Mouse (Mus musculus) G1E (cell line): ENCODE results near the gene Pdlim4.

ENCODE experiments used
- CTCF ChIP-seq: IDR thresholded peaks from 2 replicates; pipeline ENCODE4 v1.5.1; 2012; ENCODE audit warnings: low read depth, low read length, inconsistent platforms, mixed read lengths
- GATA1 ChIP-seq: IDR thresholded peaks from 2 replicates; pipeline ENCODE4 v1.6.1; 2012; ENCODE audit warnings: borderline replicate concordance, low read length, inconsistent platforms, mixed read lengths
- GATA2 ChIP-seq: IDR thresholded peaks from 2 replicates; pipeline ENCODE4 v1.6.1; 2012; ENCODE audit warnings: low read depth, low read length, inconsistent platforms, borderline replicate concordance
- POLR2AphosphoS5 ChIP-seq: IDR thresholded peaks from 2 replicates; pipeline ENCODE4 v1.6.1; 2012; ENCODE audit warnings: low read depth, low read length, inconsistent platforms; ENCODE audit not compliant: insufficient replicate concordance
- TAL1 ChIP-seq: conservative IDR thresholded peaks from 2 replicates; pipeline ENCODE4 v1.6.1; 2012; ENCODE audit warnings: low read depth, low read length, inconsistent platforms, mixed read lengths

DNA sequence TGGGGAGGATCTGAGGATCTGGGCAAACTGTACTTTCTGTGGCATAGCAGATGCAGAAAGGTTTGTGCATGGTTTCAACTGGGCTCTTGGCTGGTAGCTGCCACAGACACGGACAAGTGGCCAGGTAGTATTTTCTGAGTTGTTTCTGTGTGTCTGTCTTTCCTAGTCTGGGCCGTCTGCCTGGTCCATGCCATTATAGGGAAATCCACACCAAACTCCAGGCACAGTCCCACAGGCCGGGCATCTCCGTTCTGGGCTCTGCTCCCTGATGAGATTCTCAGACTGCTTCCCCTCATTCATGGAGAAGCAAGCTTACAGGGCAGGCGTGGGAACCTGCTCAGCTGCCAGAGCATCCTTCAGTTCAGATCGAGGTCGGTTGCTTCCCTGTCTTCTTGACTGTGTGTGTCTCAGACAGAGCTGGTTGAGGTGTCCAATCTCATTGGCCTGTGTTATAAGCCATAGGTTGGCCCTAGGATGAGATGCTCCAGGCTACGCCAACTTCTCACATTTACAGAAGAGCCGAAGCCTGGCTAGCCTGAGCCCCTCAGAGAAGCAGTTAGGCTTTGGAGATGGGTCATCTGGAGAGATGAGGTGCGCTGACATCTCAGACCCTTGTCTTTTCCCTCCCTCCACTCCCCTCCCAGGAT, 31.4 kb upstream of the Pdlim4 start, which contains the start of gene P4ha2:
- TF ChIP-seq CTCF = no peak
- TF ChIP-seq GATA1 = no peak
- no peak for TF ChIP-seq TAL1
- no peak for TF ChIP-seq POLR2AphosphoS5
- TF ChIP-seq GATA2 = no peak
